Mouse (Mus musculus) ES-Bruce4 (cell line): Measurements from ENCODE around the gene Iqgap3. TPM values are rescaled to one million over a fixed set of nuclear protein-coding genes. Genes with fewer than 3 reads are reported as not detected.

Experiments
- H3K27ac ChIP-seq: 2 replicates; pipeline ENCODE4 v1.5.1; 2012; ENCODE audit warnings: low read length, inconsistent platforms; ENCODE audit not compliant: insufficient read depth
- H3K27me3 ChIP-seq: 2 replicates; pipeline ENCODE4 v1.6.1; 2012; ENCODE audit warnings: mild to moderate bottlenecking, low read length, inconsistent platforms; ENCODE audit not compliant: control insufficient read depth, poor library complexity, insufficient read depth, severe bottlenecking
- H3K36me3 ChIP-seq: 2 replicates; pipeline ENCODE4 v1.6.1; 2012; ENCODE audit warnings: inconsistent platforms, mild to moderate bottlenecking, low read length, moderate library complexity; ENCODE audit not compliant: control insufficient read depth, poor library complexity, insufficient read depth, severe bottlenecking
- H3K4me1 ChIP-seq: one replicate; pipeline ENCODE4 v1.8.1; 2011; ENCODE audit warnings: low read length; ENCODE audit not compliant: control insufficient read depth, insufficient read depth
- H3K4me3 ChIP-seq: 2 replicates; pipeline ENCODE4 v1.5.1; 2011; ENCODE audit warnings: low read depth, mild to moderate bottlenecking, low read length
- H3K9ac ChIP-seq: 2 replicates; pipeline ENCODE4 v1.6.1; 2012; ENCODE audit warnings: low read depth, mild to moderate bottlenecking, inconsistent platforms; ENCODE audit not compliant: poor library complexity, severe bottlenecking
- H3K9me3 ChIP-seq: replicated peaks from 2 replicates; pipeline ENCODE4 v1.6.1; 2012; ENCODE audit warnings: mild to moderate bottlenecking, low read length, inconsistent platforms; ENCODE audit not compliant: control insufficient read depth, poor library complexity, insufficient read depth, severe bottlenecking
- CTCF ChIP-seq: IDR thresholded peaks from one replicate; pipeline ENCODE4 v1.8.1; 2011; ENCODE audit warnings: low read depth, low read length
- EP300 ChIP-seq: IDR thresholded peaks from 2 replicates; pipeline ENCODE4 v1.6.1; 2011; ENCODE audit warnings: low read depth, low read length; ENCODE audit not compliant: insufficient read depth
- POLR2A ChIP-seq: IDR thresholded peaks from one replicate; pipeline ENCODE4 v1.8.1; 2011; ENCODE audit warnings: low read length; ENCODE audit not compliant: insufficient read depth
- polyA plus RNA-seq: library from polyadenylated mRNA; stranded (reverse); fragments of >200 nt; gene quantifications from 2 replicates; pipeline ENCODE4 v1.2.4, GENCODE M21; 2011; ENCODE audit warnings: low read depth; ENCODE audit not compliant: missing spikeins, insufficient read depth, insufficient read length

The Iqgap3 gene
- polyA plus RNA-seq, 1 experiment: 30.9 TPM

DNA sequence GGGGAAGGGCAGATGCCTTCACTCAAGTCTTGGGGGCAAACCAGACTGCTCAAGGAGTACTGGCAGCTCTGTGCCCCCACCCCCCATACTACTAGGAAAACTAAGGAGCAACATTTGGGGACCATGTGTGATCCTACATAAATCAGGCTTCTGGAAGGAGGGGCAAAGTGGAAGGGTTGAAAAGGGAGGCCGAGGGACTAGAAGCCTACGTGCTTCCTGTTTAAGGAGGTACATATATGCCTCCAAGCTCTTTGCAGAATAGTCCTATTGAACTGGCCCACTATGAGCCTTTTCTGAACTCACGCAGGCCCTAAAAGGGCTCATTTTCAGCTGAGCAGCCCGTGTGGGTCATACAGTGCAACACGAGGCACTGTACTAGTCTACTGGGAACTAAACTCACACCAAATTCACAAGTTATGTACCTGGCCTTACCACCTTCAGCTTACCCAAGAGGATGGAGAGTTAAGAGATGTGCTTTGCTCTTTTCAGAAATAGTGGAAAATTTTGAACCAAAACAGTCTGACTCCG is 59.2 kb downstream of the Iqgap3 start:
- H3K27ac ChIP-seq: no peak overlapping the region
- no peaks in the 10 kb centered on the region for H3K27me3 ChIP-seq
- no peak for TF ChIP-seq EP300
- no peak for TF ChIP-seq CTCF
- no peak for TF ChIP-seq POLR2A
- no peaks in the 10 kb centered on the region for H3K9me3 ChIP-seq
- H3K4me1 ChIP-seq: peaks cover 18% of the 10 kb centered on the region
- no peaks in the 10 kb centered on the region for H3K36me3 ChIP-seq
- no peak overlapping the region for H3K4me3 ChIP-seq
- peak overlapping the region; percentile 85; the same call in 1 of the 2 replicates for H3K9ac ChIP-seq

DNA sequence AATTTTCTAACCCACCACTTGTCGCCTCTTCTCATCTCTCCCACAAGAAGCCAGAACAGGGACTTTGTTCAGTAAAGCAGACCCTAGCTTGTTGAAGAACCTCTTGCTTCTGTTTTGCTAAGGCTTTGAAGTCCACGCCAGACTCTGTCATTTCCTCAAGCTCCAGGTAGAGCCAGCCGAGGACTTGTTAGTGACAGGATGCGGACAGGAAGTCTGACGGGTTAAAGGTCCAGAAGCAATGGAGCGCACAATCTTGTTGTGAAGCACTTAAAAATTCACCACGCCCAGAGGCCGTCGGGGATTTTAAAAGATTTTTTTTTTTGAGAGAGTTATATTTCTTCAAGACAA is 59.6 kb downstream of the Iqgap3 start:
- H3K4me3 ChIP-seq: no peak overlapping the region; the same call in 1 of the 2 replicates
- H3K4me1 ChIP-seq: peaks cover 19% of the 10 kb centered on the region
- H3K9me3 ChIP-seq: no peaks in the 10 kb centered on the region
- no peak overlapping the region for H3K27ac ChIP-seq
- no peaks in the 10 kb centered on the region for H3K36me3 ChIP-seq
- no peaks in the 10 kb centered on the region for H3K27me3 ChIP-seq
- TF ChIP-seq CTCF: no peak
- no peak for TF ChIP-seq EP300
- no peak for TF ChIP-seq POLR2A
- H3K9ac ChIP-seq: peak overlapping the region; percentile 85

DNA sequence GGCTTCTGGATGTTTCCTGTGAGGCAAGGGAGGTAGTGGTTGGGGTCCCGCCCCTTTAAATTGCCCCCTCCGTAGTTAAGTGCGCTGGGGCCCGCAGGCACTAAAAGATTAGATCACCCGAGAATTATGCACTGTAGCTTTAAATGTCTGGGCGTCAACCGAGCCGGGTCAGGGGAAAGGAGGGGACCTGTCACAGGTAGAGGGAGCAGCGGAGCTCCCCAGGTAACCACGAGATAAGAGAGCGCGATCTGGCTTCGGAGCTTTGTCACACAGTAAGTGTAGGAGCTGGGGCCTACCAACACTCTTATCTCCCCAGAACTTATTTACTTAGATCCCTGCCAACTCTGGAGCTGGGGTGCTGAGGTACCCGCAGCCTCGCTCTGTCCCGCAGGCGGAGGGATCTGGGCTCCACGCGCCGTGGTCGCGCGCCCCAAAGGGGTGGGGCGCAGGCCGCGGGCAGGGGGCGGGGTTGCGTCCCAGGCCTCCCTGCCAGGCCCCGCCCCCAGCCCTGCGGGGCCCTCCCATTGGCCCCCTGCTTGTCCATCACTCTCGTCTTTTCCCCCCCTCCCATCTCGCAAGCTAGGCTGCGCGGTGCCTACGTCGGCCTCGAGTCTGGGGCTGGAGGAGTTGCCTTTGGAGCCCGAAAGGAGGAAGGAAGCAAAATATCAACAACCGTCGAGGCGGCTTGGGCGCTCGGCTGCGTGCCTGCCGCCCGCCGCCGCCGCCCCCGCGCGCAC is 60.2 kb downstream of the Iqgap3 start, which contains the start of gene Mef2d:
Gene Mef2d (plus strand): TSS at position 586 of the 737 bp plus-strand sequence.
- peak within 1 kb of the TSS; percentile 80 for H3K4me3 ChIP-seq
- no peaks in the 10 kb centered on the region for H3K9me3 ChIP-seq
- no peak within 1 kb of the TSS for H3K27ac ChIP-seq
- H3K36me3 ChIP-seq: no peaks in the 10 kb centered on the region
- H3K9ac ChIP-seq: peak within 1 kb of the TSS; percentile 85
- H3K27me3 ChIP-seq: no peaks in the 10 kb centered on the region
- peaks cover 21% of the 10 kb centered on the region for H3K4me1 ChIP-seq
- no peak for TF ChIP-seq EP300
- TF ChIP-seq POLR2A: no peak
- no peak for TF ChIP-seq CTCF

DNA sequence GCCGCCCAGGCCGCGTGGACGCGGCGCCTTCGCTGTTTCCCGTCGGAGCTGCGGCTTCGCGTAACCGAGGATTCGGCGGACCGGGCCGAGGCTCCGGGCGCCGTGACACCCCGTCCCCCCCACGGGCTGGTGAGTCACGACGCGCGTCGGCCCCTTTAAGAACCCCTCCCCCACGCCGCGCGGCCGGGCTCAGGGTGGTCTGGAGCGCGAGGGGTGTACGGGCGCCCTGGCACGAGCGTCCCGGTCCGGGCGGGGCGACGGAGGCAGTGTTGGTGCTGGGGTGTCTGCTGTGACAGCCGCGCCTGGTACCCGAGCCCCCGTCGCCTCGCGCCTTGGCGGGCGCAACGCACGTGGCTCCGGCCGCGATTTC is 60.8 kb downstream of the Iqgap3 start:
- H3K9ac ChIP-seq: peak overlapping the region; percentile 85
- H3K27ac ChIP-seq: no peak overlapping the region
- H3K27me3 ChIP-seq: no peaks in the 10 kb centered on the region
- H3K4me1 ChIP-seq: peaks cover 24% of the 10 kb centered on the region
- TF ChIP-seq POLR2A (no peak), EP300 (no peak), CTCF (no peak)
- peak overlapping the region; percentile 78 for H3K4me3 ChIP-seq
- no peaks in the 10 kb centered on the region for H3K36me3 ChIP-seq
- H3K9me3 ChIP-seq: no peaks in the 10 kb centered on the region

DNA sequence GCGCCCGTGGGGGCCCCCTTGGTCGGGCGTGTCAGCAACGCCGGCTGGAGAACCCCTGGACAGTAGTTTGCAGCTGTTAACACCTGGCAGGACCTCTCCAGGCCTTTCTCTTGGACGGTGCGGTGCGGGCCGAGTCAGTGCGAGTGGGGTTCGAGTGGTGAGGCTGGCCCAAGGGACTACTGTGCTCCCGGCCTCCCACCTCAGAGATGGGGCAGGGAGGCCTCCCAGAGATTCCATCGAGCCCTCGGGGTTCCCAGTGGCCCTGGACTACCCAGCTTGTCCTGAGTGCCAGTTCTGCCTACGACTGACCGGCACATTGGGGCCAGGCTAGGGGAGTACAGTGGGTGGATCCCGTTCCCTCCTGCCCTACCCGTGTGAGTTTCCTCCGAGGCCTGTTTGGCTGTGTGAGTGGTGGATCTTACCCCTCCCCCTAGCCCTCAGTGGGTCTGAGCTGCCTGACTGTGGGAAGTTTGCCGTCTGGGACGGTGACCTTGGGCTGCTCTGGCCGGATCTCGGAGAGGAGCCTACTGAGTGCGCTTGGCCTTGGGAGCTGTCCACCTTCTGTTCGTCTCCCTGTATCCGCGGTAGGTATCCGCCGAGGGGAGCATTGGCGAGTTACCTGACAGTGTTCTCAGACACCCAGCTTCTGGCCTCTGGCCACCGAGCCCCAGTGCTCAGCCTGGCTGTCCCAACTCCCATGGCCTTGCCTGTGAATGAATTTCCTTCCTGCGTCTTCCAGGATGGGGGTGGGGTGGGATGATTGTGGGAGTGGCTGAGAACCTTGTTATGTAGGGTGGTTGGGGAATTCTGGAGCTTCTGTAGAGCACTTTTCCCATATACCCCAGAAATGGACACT is 61.4 kb downstream of the Iqgap3 start:
- no peaks in the 10 kb centered on the region for H3K9me3 ChIP-seq
- H3K9ac ChIP-seq: peak overlapping the region; percentile 85
- H3K4me3 ChIP-seq: peak overlapping the region; percentile 78
- no peaks in the 10 kb centered on the region for H3K36me3 ChIP-seq
- no peaks in the 10 kb centered on the region for H3K27me3 ChIP-seq
- H3K27ac ChIP-seq: no peak overlapping the region
- peaks cover 28% of the 10 kb centered on the region for H3K4me1 ChIP-seq
- TF ChIP-seq POLR2A (no peak), EP300 (no peak), CTCF (no peak)

DNA sequence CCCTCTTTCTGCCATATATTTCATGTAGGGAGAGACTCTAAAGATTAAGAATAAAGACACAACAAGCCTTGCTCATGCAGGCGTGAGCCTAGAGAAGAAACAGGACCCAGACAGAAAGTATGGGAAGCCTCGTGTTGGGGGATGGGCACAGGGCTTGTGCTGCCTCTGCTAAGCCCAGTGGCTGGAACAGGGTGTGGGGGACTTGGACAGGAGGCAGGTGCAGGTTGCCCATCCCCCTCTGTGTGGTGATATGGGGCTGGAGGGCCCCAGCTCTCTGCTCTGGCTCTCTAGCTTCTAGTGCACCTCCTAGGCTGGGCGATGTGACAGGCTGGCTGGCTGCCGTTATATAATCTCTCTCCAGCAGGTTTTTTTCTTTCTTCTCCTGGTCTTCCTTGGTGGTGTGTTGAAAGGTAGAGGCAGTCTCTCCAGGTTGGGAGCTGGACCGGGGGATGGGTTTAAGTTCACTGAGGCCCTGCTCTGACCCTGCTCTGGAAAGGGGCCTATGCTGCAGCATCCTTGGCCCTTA is 62.3 kb downstream of the Iqgap3 start:
- Histone ChIP-seq H3K9ac (no peak overlapping the region), H3K27me3 (no peaks in the 10 kb centered on the region), H3K4me1 (peaks cover 31% of the 10 kb centered on the region), H3K4me3 (no peak overlapping the region), H3K36me3 (no peaks in the 10 kb centered on the region), H3K9me3 (no peaks in the 10 kb centered on the region), H3K27ac (no peak overlapping the region)
- no peak for TF ChIP-seq CTCF
